Mouse (Mus musculus): ENCODE measurements around the gene Olfr652. TPM values are rescaled to one million over a fixed set of nuclear protein-coding genes. Genes with fewer than 3 reads are reported as not detected.

Olfr652 gene
- total and polyA plus RNA-seq, 3 experiments, result not detected

DNA sequence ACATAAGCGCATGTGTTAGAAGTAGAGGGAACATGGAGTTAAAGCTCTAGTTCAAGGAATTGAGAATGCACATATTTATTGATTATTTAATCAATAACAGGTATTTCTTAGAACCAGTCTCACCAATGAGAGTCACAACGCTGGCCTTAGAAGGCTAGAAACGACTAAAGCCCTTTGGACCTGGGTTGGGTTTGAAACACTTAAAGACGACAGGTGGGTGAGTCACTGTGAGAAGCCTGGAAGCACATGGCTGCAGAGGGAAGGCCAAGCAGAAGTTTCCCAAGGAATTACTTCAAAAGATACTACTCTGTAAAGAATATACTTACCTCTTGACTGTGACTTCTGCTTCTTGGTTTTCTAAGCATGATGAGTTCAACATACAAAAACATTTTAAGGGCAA is 20.1 kb downstream of the Olfr652 start:
- Histone ChIP-seq H3K4me3 (replicated peaks in 1 of 3; ENCODE audit: low read depth in 2 of 3, low read length in 2 of 3, poor library complexity in 1 of 3) (no peak overlapping the region), H3K4me2 (ENCODE audit: insufficient read depth, low read depth, poor library complexity, severe bottlenecking) (no peak overlapping the region), H3K79me2 (replicated peaks; ENCODE audit: control insufficient read depth, extremely low read depth, insufficient read depth, poor library complexity, severe bottlenecking) (no peaks in the 10 kb centered on the region), H3K9ac (ENCODE audit: insufficient read depth, low read depth) (no peak overlapping the region), H3K27me3 (replicated peaks) (no peaks in the 10 kb centered on the region), H3K9me3 (replicated peaks; ENCODE audit: low read length) (no peaks in the 10 kb centered on the region), H3K27ac (ENCODE audit: insufficient read depth, low read depth) (no peak overlapping the region), H3K36me3 (replicated peaks in 1 of 2; ENCODE audit: control insufficient read depth in 1 of 2, insufficient read depth in 1 of 2, low read length in 1 of 2) (no peaks in the 10 kb centered on the region), H3K4me1 (ENCODE audit: control insufficient read depth in 1 of 2, insufficient read depth in 2 of 2) (peaks cover 0 to 8% of the 10 kb centered on the region in 2 experiments; a peak in 2 of 4 replicates)
- no peak for DNase-seq (ENCODE audit: extremely low read depth)
- dilution Hi-C loops (cut with MboI; ENCODE audit: extremely low pct_ligation_motif_present, extremely low pct_unique_long_range_greater_than_20kb, low sequenced_read_pairs), result no loop called here
- in situ Hi-C loops (cut with MboI; ENCODE audit: low pct_ligation_motif_present, low pct_unique_long_range_greater_than_20kb, low sequenced_read_pairs), result loop anchor here (25.0 kb wide), 1 partner anchor 219 kb away; the partner anchor contains the start of genes Trim12c and Trim30b
- no peak for TF ChIP-seq ZMIZ1 (IDR thresholded peaks at IDR 0.05; ENCODE audit: low read depth, low read length)
- TF ChIP-seq NRF1 (IDR thresholded peaks at IDR 0.05; ENCODE audit: low read depth, low read length), result no peak
- TF ChIP-seq EP300 (IDR thresholded peaks at IDR 0.05; ENCODE audit: low read length), result no peak
- no peak for TF ChIP-seq JUND (conservative IDR thresholded peaks at IDR 0.05; ENCODE audit: low read depth, low read length)
- TF ChIP-seq POLR2A (IDR thresholded peaks at IDR 0.05; ENCODE audit: low read depth, low read length), result no peak
- no peak for TF ChIP-seq IRF4 (IDR thresholded peaks at IDR 0.05; ENCODE audit: low read depth, low read length)
- no peak for TF ChIP-seq MAFK (IDR thresholded peaks at IDR 0.05; ENCODE audit: insufficient replicate concordance, low read length)
- no peak for TF ChIP-seq RCOR1 (conservative IDR thresholded peaks at IDR 0.05; ENCODE audit: low read depth, low read length)
- no peak for TF ChIP-seq NELFE (IDR thresholded peaks at IDR 0.05; ENCODE audit: low read depth, low read length)
- no peak for TF ChIP-seq MAZ (IDR thresholded peaks at IDR 0.05; ENCODE audit: low read depth, low read length)
- TF ChIP-seq CHD2 (IDR thresholded peaks at IDR 0.05; ENCODE audit: low read length), result no peak
- TF ChIP-seq USF1 (IDR thresholded peaks at IDR 0.05; ENCODE audit: low read depth, low read length), result no peak
- TF ChIP-seq MAX (IDR thresholded peaks at IDR 0.05; ENCODE audit: low read length), result no peak
- TF ChIP-seq ZC3H11A (IDR thresholded peaks at IDR 0.05; ENCODE audit: low read depth, low read length), result no peak
- TF ChIP-seq MEF2A (IDR thresholded peaks at IDR 0.05; ENCODE audit: borderline replicate concordance, low read depth, low read length), result no peak

DNA sequence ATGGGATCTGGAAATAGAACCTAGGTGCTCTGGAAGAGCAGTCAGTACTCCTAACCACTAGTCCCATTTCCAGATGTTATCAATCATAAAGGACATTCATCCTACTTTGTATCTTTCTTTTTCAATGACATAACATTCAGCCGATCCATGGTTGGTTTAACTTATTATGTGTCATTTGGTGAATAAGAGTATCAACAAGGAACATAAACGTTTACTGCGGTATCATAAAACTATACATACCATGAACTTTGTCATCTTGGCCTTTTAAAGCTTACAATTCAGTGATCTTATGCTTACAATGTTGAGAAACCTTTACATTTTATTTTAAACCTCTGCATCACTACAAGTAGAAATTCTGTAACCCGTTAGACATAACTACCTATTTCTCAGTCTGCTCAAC is 20.7 kb downstream of the Olfr652 start:
- in situ Hi-C loops (cut with MboI; ENCODE audit: low pct_ligation_motif_present, low pct_unique_long_range_greater_than_20kb, low sequenced_read_pairs) (loop anchor here (25.0 kb wide), 1 partner anchor 219 kb away; the partner anchor contains the start of genes Trim12c and Trim30b), dilution Hi-C loops (cut with MboI; ENCODE audit: extremely low pct_ligation_motif_present, extremely low pct_unique_long_range_greater_than_20kb, low sequenced_read_pairs) (no loop called here)
- no peaks in the 10 kb centered on the region for H3K36me3 ChIP-seq (replicated peaks in 1 of 2; ENCODE audit: control insufficient read depth in 1 of 2, insufficient read depth in 1 of 2, low read length in 1 of 2)
- H3K4me2 ChIP-seq (ENCODE audit: insufficient read depth, low read depth, poor library complexity, severe bottlenecking), result no peak overlapping the region
- peaks cover 0 to 8% of the 10 kb centered on the region in 2 experiments; a peak in 2 of 4 replicates for H3K4me1 ChIP-seq (ENCODE audit: control insufficient read depth in 1 of 2, insufficient read depth in 2 of 2)
- H3K79me2 ChIP-seq (replicated peaks; ENCODE audit: control insufficient read depth, extremely low read depth, insufficient read depth, poor library complexity, severe bottlenecking), result no peaks in the 10 kb centered on the region
- no peak for DNase-seq (ENCODE audit: extremely low read depth)
- no peaks in the 10 kb centered on the region for H3K9me3 ChIP-seq (replicated peaks; ENCODE audit: low read length)
- H3K9ac ChIP-seq (ENCODE audit: insufficient read depth, low read depth), result no peak overlapping the region
- TF ChIP-seq CTCF (conservative IDR thresholded peaks at IDR 0.05 in 1 of 2, IDR thresholded peaks at IDR 0.05 in 1 of 2; ENCODE audit: low read depth in 2 of 2, low read length in 2 of 2) (no peak), IRF4 (IDR thresholded peaks at IDR 0.05; ENCODE audit: low read depth, low read length) (no peak), JUN (IDR thresholded peaks at IDR 0.05; ENCODE audit: insufficient read depth, low read depth, low read length) (no peak), MEF2A (IDR thresholded peaks at IDR 0.05; ENCODE audit: borderline replicate concordance, low read depth, low read length) (no peak), RCOR1 (conservative IDR thresholded peaks at IDR 0.05; ENCODE audit: low read depth, low read length) (no peak), MAX (IDR thresholded peaks at IDR 0.05; ENCODE audit: low read length) (no peak), JUND (conservative IDR thresholded peaks at IDR 0.05; ENCODE audit: low read depth, low read length) (no peak)
- H3K27ac ChIP-seq (ENCODE audit: insufficient read depth, low read depth), result no peak overlapping the region
- H3K27me3 ChIP-seq (replicated peaks), result no peaks in the 10 kb centered on the region
- H3K4me3 ChIP-seq (replicated peaks in 1 of 3; ENCODE audit: low read depth in 2 of 3, low read length in 2 of 3, poor library complexity in 1 of 3), result no peak overlapping the region

Data from CH12.LX (cell line).